Mouse (Mus musculus) megakaryocyte, adult 5-6 weeks (primary cell): ENCODE results near the gene Ccdc71. TPM values are rescaled to one million over a fixed set of nuclear protein-coding genes. Genes with fewer than 3 reads are reported as not detected.

Experiments used
- ATAC-seq: 2 replicates; pipeline ENCODE4 v1.8.0; 2016; ENCODE audit warnings: mild to moderate bottlenecking, inconsistent platforms; ENCODE audit not compliant: poor library complexity, severe bottlenecking
- total RNA-seq, 2 experiments: library from RNA; stranded (forward) in 1 of 2; stranded (reverse) in 1 of 2; fragments of 153-499, 151-499 nt in 1 of 2; fragments of 221-1000, 200-1000 nt in 1 of 2; gene quantifications; 2 replicates each; pipeline versions ENCODE4 v1.2.3 to v1.2.4; 2015 to 2017

The Ccdc71 gene
- total RNA-seq, 2 experiments from 2014 or later, result 12.8 to 29.4 TPM

GRCm38 (mm10) chr9:108488403-108488802 is 28.1 kb downstream of the Ccdc71 start:
- no peak for ATAC-seq

GRCm38 (mm10) chr9:108489215-108489614 is 28.9 kb downstream of the Ccdc71 start:
- no peak for ATAC-seq

GRCm38 (mm10) chr9:108489702-108490558 is 29.6 kb downstream of the Ccdc71 start:
- no peak for ATAC-seq

GRCm38 (mm10) chr9:108490559-108491285 is 30.4 kb downstream of the Ccdc71 start, which contains the start of gene Usp19:
Gene Usp19, plus strand, starts transcription at chr9:108490602.
- peak; percentile 90 for ATAC-seq

GRCm38 (mm10) chr9:108491286-108491580 is 30.9 kb downstream of the Ccdc71 start:
- ATAC-seq, result peak; percentile 11

GRCm38 (mm10) chr9:108492043-108492750 is 31.9 kb downstream of the Ccdc71 start:
- ATAC-seq, result peak; percentile 36

- ATAC-seq, result no peak
Measured at GRCm38 (mm10) chr9:108493246-108493645, 32.9 kb downstream of the Ccdc71 start.

GRCm38 (mm10) chr9:108494146-108494825 is 34.0 kb downstream of the Ccdc71 start:
- no peak for ATAC-seq

GRCm38 (mm10) chr9:108494905-108495304 is 34.6 kb downstream of the Ccdc71 start:
- ATAC-seq, result no peak

- ATAC-seq, result no peak
Measured at GRCm38 (mm10) chr9:108499231-108499630, 38.9 kb downstream of the Ccdc71 start.

GRCm38 (mm10) chr9:108499943-108500342 is 39.6 kb downstream of the Ccdc71 start:
- ATAC-seq, result no peak

GRCm38 (mm10) chr9:108506901-108507300 is 46.6 kb downstream of the Ccdc71 start:
- no peak for ATAC-seq

GRCm38 (mm10) chr9:108507619-108508434 is 47.5 kb downstream of the Ccdc71 start, which contains the start of gene Qars:
Gene Qars, plus strand, starts transcription at chr9:108507706.
- peak; percentile 98 for ATAC-seq

GRCm38 (mm10) chr9:108508776-108509175 is 48.4 kb downstream of the Ccdc71 start:
- no peak for ATAC-seq

Other genes with a start within 250 kb of the Ccdc71 start
- gene Dag1, start 196.6 kb upstream of the Ccdc71 start, total RNA-seq (2015), result 11.6 and 12.3 TPM in 2 replicates
- 4.6 and 5.4 TPM in 2 replicates for gene Dag1, start 196.6 kb upstream of the Ccdc71 start, total RNA-seq (2017)
- gene Nicn1, start 170.1 kb upstream of the Ccdc71 start, total RNA-seq (2015), result 3.9 and 4.3 TPM in 2 replicates
- gene Nicn1, start 170.1 kb upstream of the Ccdc71 start, total RNA-seq (2017), result 2.6 and 3.6 TPM in 2 replicates
- gene Amt, start 163.7 kb upstream of the Ccdc71 start, total RNA-seq (2015), result 0.71 TPM in 1 of 2 replicates, not detected in the other
- gene Amt, start 163.7 kb upstream of the Ccdc71 start, total RNA-seq (2017), result 0.11 TPM in 1 of 2 replicates, not detected in the other
- 468 and 473 TPM in 2 replicates for gene Rhoa, start 154.4 kb upstream of the Ccdc71 start, total RNA-seq (2015)
- 585 and 627 TPM in 2 replicates for gene Rhoa, start 154.4 kb upstream of the Ccdc71 start, total RNA-seq (2017)
- 16.5 and 23.8 TPM in 2 replicates for gene Tcta, start 154.4 kb upstream of the Ccdc71 start, total RNA-seq (2015)
- 6.2 and 8.4 TPM in 2 replicates for gene Tcta, start 154.4 kb upstream of the Ccdc71 start, total RNA-seq (2017)
- 2,393 and 2,822 TPM in 2 replicates for gene Gpx1, start 121.6 kb upstream of the Ccdc71 start, total RNA-seq (2015)
- 1,668 and 1,978 TPM in 2 replicates for gene Gpx1, start 121.6 kb upstream of the Ccdc71 start, total RNA-seq (2017)
- 144 and 148 TPM in 2 replicates for gene Usp4, start 112.7 kb upstream of the Ccdc71 start, total RNA-seq (2015)
- 75.0 and 78.7 TPM in 2 replicates for gene Usp4, start 112.7 kb upstream of the Ccdc71 start, total RNA-seq (2017)
- gene 1700102P08Rik, start 67.7 kb upstream of the Ccdc71 start, total RNA-seq (2015), result 0.47 and 0.98 TPM in 2 replicates
- gene 1700102P08Rik, start 67.7 kb upstream of the Ccdc71 start, total RNA-seq (2017), result 1.4 and 3.0 TPM in 2 replicates
- gene Ccdc36, start 32.0 kb upstream of the Ccdc71 start, total RNA-seq (2015), result not detected in 2 replicates
- gene Ccdc36, start 32.0 kb upstream of the Ccdc71 start, total RNA-seq (2017), result 0.15 and 0.28 TPM in 2 replicates
- not detected in 2 replicates for gene BC048562, start 24.0 kb upstream of the Ccdc71 start, total RNA-seq (2015)
- not detected in 2 replicates for gene BC048562, start 24.0 kb upstream of the Ccdc71 start, total RNA-seq (2017)
- 0.16 and 0.33 TPM in 2 replicates for gene Klhdc8b, start 1.1 kb downstream of the Ccdc71 start, total RNA-seq (2015)
- 1.0 and 1.3 TPM in 2 replicates for gene Klhdc8b, start 1.1 kb downstream of the Ccdc71 start, total RNA-seq (2017)
- 0.13 and 0.73 TPM in 2 replicates for gene Lamb2, start 19.2 kb downstream of the Ccdc71 start, total RNA-seq (2015)
- gene Lamb2, start 19.2 kb downstream of the Ccdc71 start, total RNA-seq (2017), result 0.33 and 0.37 TPM in 2 replicates
- gene Usp19, start 30.1 kb downstream of the Ccdc71 start, total RNA-seq (2015), result 29.3 and 33.2 TPM in 2 replicates
- gene Usp19, start 30.1 kb downstream of the Ccdc71 start, total RNA-seq (2017), result 34.8 and 36.3 TPM in 2 replicates
- gene Qars, start 47.2 kb downstream of the Ccdc71 start, total RNA-seq (2015), result 120 and 137 TPM in 2 replicates
- 130 and 144 TPM in 2 replicates for gene Qars, start 47.2 kb downstream of the Ccdc71 start, total RNA-seq (2017)
- gene Qrich1, start 56.3 kb downstream of the Ccdc71 start, total RNA-seq (2015), result 68.1 and 74.0 TPM in 2 replicates
- 97.9 and 109 TPM in 2 replicates for gene Qrich1, start 56.3 kb downstream of the Ccdc71 start, total RNA-seq (2017)
- 87.2 and 93.2 TPM in 2 replicates for gene Impdh2, start 99.8 kb downstream of the Ccdc71 start, total RNA-seq (2015)
- gene Impdh2, start 99.8 kb downstream of the Ccdc71 start, total RNA-seq (2017), result 118 and 119 TPM in 2 replicates
- gene Ndufaf3, start 106.9 kb downstream of the Ccdc71 start, total RNA-seq (2015), result 36.8 and 40.7 TPM in 2 replicates
- gene Ndufaf3, start 106.9 kb downstream of the Ccdc71 start, total RNA-seq (2017), result 15.2 and 22.7 TPM in 2 replicates
- 46.8 and 52.0 TPM in 2 replicates for gene Dalrd3, start 109.4 kb downstream of the Ccdc71 start, total RNA-seq (2015)
- 21.9 and 22.5 TPM in 2 replicates for gene Dalrd3, start 109.4 kb downstream of the Ccdc71 start, total RNA-seq (2017)
- 2.1 and 3.3 TPM in 2 replicates for gene Wdr6, start 118.2 kb downstream of the Ccdc71 start, total RNA-seq (2015)
- gene Wdr6, start 118.2 kb downstream of the Ccdc71 start, total RNA-seq (2017), result 3.1 and 4.0 TPM in 2 replicates
- 0.18 and 0.21 TPM in 2 replicates for gene P4htm, start 137.1 kb downstream of the Ccdc71 start, total RNA-seq (2015)
- gene P4htm, start 137.1 kb downstream of the Ccdc71 start, total RNA-seq (2017), result not detected in 2 replicates
- gene Arih2, start 188.9 kb downstream of the Ccdc71 start, total RNA-seq (2015), result 18.0 and 21.3 TPM in 2 replicates
- 56.0 and 57.5 TPM in 2 replicates for gene Arih2, start 188.9 kb downstream of the Ccdc71 start, total RNA-seq (2017)
- gene Slc25a20, start 201.6 kb downstream of the Ccdc71 start, total RNA-seq (2015), result 18.4 and 20.2 TPM in 2 replicates
- 22.0 and 22.9 TPM in 2 replicates for gene Slc25a20, start 201.6 kb downstream of the Ccdc71 start, total RNA-seq (2017)
- gene Prkar2a, start 228.8 kb downstream of the Ccdc71 start, total RNA-seq (2015), result 15.9 and 20.6 TPM in 2 replicates
- 15.5 and 35.4 TPM in 2 replicates for gene Prkar2a, start 228.8 kb downstream of the Ccdc71 start, total RNA-seq (2017)